Mouse (Mus musculus) forebrain, postnatal 0 days (tissue): ENCODE measurements around the gene Ankrd34a. TPM values are rescaled to one million over a fixed set of nuclear protein-coding genes. Genes with fewer than 3 reads are reported as not detected.
"Not testable (repeated sequence)": the region's sequence is repeated elsewhere in the genome, so short reads cannot be mapped to it uniquely, and the experiment has no call there.

Experiments
- ATAC-seq: fragments of 200-750 bp; cut with Nextera tagmentation; 2 replicates; pipeline ENCODE4 v1.8.0; 2017; ENCODE audit warnings: mild to moderate bottlenecking, moderate library complexity
- DNase-seq: peaks from one replicate; pipeline ENCODE4 v3.0.0-alpha.2; 2015
- H3K27ac ChIP-seq: fragments of 300-500 bp; sonication (generic); 2 replicates; pipeline ENCODE4 v1.5.1; 2014; ENCODE audit warnings: low read depth, mild to moderate bottlenecking, antibody characterized with exemption, low read length, moderate library complexity, mixed read lengths
- H3K27me3 ChIP-seq: fragments of 300-500 bp; sonication (generic); 2 replicates; pipeline ENCODE4 v1.6.1; 2014; ENCODE audit warnings: mild to moderate bottlenecking, low read length, mixed read lengths; ENCODE audit not compliant: insufficient read depth
- H3K36me3 ChIP-seq: fragments of 300-500 bp; sonication (generic); 2 replicates; pipeline ENCODE4 v1.6.1; 2014; ENCODE audit warnings: mild to moderate bottlenecking, moderate library complexity; ENCODE audit not compliant: insufficient read depth
- H3K4me1 ChIP-seq: fragments of 300-500 bp; sonication (generic); 2 replicates; pipeline ENCODE4 v1.6.1; 2014; ENCODE audit warnings: antibody characterized with exemption; ENCODE audit not compliant: insufficient read depth
- H3K4me2 ChIP-seq: fragments of 300-500 bp; sonication (generic); 2 replicates; pipeline ENCODE4 v1.6.1; 2014; ENCODE audit warnings: low read depth, mild to moderate bottlenecking, moderate library complexity
- H3K4me3 ChIP-seq: fragments of 300-500 bp; sonication (generic); 2 replicates; pipeline ENCODE4 v1.5.1; 2014; ENCODE audit warnings: low read depth, low read length, mixed read lengths
- H3K9ac ChIP-seq: fragments of 300-500 bp; sonication (generic); 2 replicates; pipeline ENCODE4 v1.6.1; 2014; ENCODE audit warnings: mild to moderate bottlenecking
- H3K9me3 ChIP-seq: fragments of 300-500 bp; sonication (generic); 2 replicates; pipeline ENCODE4 v1.6.1; 2016; ENCODE audit warnings: low read length
- CTCF ChIP-seq: sonication (generic); IDR thresholded peaks from 2 replicates; pipeline ENCODE4 v1.5.1; 2016; ENCODE audit warnings: antibody characterized with exemption, control low read depth, low read depth
- WGBS: fragments of 180-500 bp; shearing (Covaris S2); extraction: QIAGEN DNeasy Blood & Tissue Kit; methylation state at CpG from one replicate; pipeline ENCODE4 v1.1.7; 2014; 5-methylcytosine and 5-hydroxymethylcytosine counted together
- polyA plus RNA-seq: library from polyadenylated mRNA; unstranded; fragments of >200 nt; fragmentation: Nextera tagmentation; extraction: Ambion mirVana; gene quantifications from 2 replicates; pipeline ENCODE4 v1.2.1, GENCODE M21; 2015
- total RNA-seq: library from RNA; depleted of rRNA; stranded (reverse); fragments of >200 nt; gene quantifications from 2 replicates; pipeline ENCODE4 v1.2.3, GENCODE M21; 2014

The Ankrd34a gene
- total and polyA plus RNA-seq, 2 experiments from 2014 or later, result 19.2 to 19.3 TPM

GRCm38 (mm10) chr3:96600639-96601250 is 4.3 kb downstream of the Ankrd34a start, which contains the start of gene Lix1l:
Gene Lix1l, plus strand, starts transcription at chr3:96601149.
- no peak for TF ChIP-seq CTCF
- peak within 1 kb of the TSS; percentile 70 for H3K4me2 ChIP-seq
- H3K4me3 ChIP-seq, result peak within 1 kb of the TSS; percentile 81
- H3K9me3 ChIP-seq, result no peaks in the 10 kb centered on the region
- H3K27me3 ChIP-seq, result no peaks in the 10 kb centered on the region
- peaks cover 31% of the 10 kb centered on the region for H3K4me1 ChIP-seq
- peak within 1 kb of the TSS; percentile 92 for H3K27ac ChIP-seq
- peak; percentile 92 for ATAC-seq
- peaks cover 3% of the 10 kb centered on the region; the same call in 1 of the 2 replicates for H3K36me3 ChIP-seq
- WGBS, result under 1% methylated on average over 27 of the region's 27 CpGs
- H3K9ac ChIP-seq, result peak within 1 kb of the TSS; percentile 81
- DNase-seq, result peak; percentile 95

GRCm38 (mm10) chr3:96601251-96601787 is 4.9 kb downstream of the Ankrd34a start:
- WGBS, result 1% methylated on average over 28 of the region's 40 CpGs
- Histone ChIP-seq H3K27ac (peak overlapping the region; percentile 92), H3K27me3 (no peaks in the 10 kb centered on the region), H3K4me3 (peak overlapping the region; percentile 81), H3K4me2 (peak overlapping the region; percentile 70), H3K9me3 (no peaks in the 10 kb centered on the region), H3K9ac (peak overlapping the region; percentile 81), H3K4me1 (peaks cover 29% of the 10 kb centered on the region), H3K36me3 (peaks cover 3% of the 10 kb centered on the region; the same call in 1 of the 2 replicates)
- no peak for TF ChIP-seq CTCF
- ATAC-seq (peak; percentile 34), DNase-seq (peak; percentile 82)

- peaks cover 29% of the 10 kb centered on the region for H3K4me1 ChIP-seq
- TF ChIP-seq CTCF, result no peak
- peak overlapping the region; percentile 81 for H3K4me3 ChIP-seq
- H3K27me3 ChIP-seq, result no peaks in the 10 kb centered on the region
- peak overlapping the region; percentile 81 for H3K9ac ChIP-seq
- no peaks in the 10 kb centered on the region for H3K9me3 ChIP-seq
- DNase-seq (peak; percentile 55), ATAC-seq (no peak)
- H3K4me2 ChIP-seq, result peak overlapping the region; percentile 70
- WGBS, result 5% methylated on average over 10 of the region's 10 CpGs
- peak overlapping the region; percentile 92 for H3K27ac ChIP-seq
- peaks cover 3% of the 10 kb centered on the region; the same call in 1 of the 2 replicates for H3K36me3 ChIP-seq
These were observed 5.7 kb downstream of the Ankrd34a start for GRCm38 (mm10) chr3:96601941-96602703.

GRCm38 (mm10) chr3:96602704-96603084 is 6.3 kb downstream of the Ankrd34a start:
- Histone ChIP-seq H3K4me1 (peaks cover 28% of the 10 kb centered on the region), H3K4me3 (peak overlapping the region; percentile 81), H3K4me2 (peak overlapping the region; percentile 70), H3K9ac (peak overlapping the region; percentile 81), H3K27ac (peak overlapping the region; percentile 92; the same call in 1 of the 2 replicates), H3K36me3 (peaks cover 3% of the 10 kb centered on the region; the same call in 1 of the 2 replicates), H3K9me3 (no peaks in the 10 kb centered on the region), H3K27me3 (no peaks in the 10 kb centered on the region)
- no peak for ATAC-seq
- no peak for TF ChIP-seq CTCF
- DNase-seq, result no peak
- WGBS, result 28% methylated on average over 5 of the region's 5 CpGs

- no peaks in the 10 kb centered on the region for H3K9me3 ChIP-seq
- no peak for TF ChIP-seq CTCF
- no peak overlapping the region for H3K27ac ChIP-seq
- H3K27me3 ChIP-seq, result no peaks in the 10 kb centered on the region
- peak overlapping the region; percentile 81 for H3K4me3 ChIP-seq
- WGBS, result 26% methylated on average over 5 of the region's 5 CpGs
- H3K9ac ChIP-seq, result peak overlapping the region; percentile 81
- DNase-seq, result peak; percentile 42
- peaks cover 3% of the 10 kb centered on the region; the same call in 1 of the 2 replicates for H3K36me3 ChIP-seq
- H3K4me2 ChIP-seq, result peak overlapping the region; percentile 70
- H3K4me1 ChIP-seq, result peaks cover 23% of the 10 kb centered on the region
- ATAC-seq, result no peak
These were observed 6.9 kb downstream of the Ankrd34a start for GRCm38 (mm10) chr3:96603311-96603710.

- not testable (repeated sequence) for H3K36me3 ChIP-seq, DNase-seq, H3K9ac ChIP-seq, H3K4me3 ChIP-seq, H3K4me2 ChIP-seq, ATAC-seq, H3K9me3 ChIP-seq, H3K27ac ChIP-seq, H3K27me3 ChIP-seq
- 87% methylated on average over 4 of the region's 4 CpGs for WGBS
- peaks cover 16% of the 10 kb centered on the region for H3K4me1 ChIP-seq
These were observed 9.6 kb downstream of the Ankrd34a start for GRCm38 (mm10) chr3:96606007-96606406.

GRCm38 (mm10) chr3:96606618-96607017 is 10.2 kb downstream of the Ankrd34a start:
- no peak overlapping the region for H3K4me3 ChIP-seq
- no peak overlapping the region for H3K27ac ChIP-seq
- DNase-seq (no peak), ATAC-seq (no peak)
- no peak overlapping the region for H3K4me2 ChIP-seq
- H3K36me3 ChIP-seq, result peaks cover 3% of the 10 kb centered on the region; the same call in 1 of the 2 replicates
- WGBS, result 88% methylated on average over 4 of the region's 4 CpGs
- H3K27me3 ChIP-seq, result no peaks in the 10 kb centered on the region
- no peak overlapping the region for H3K9ac ChIP-seq
- H3K9me3 ChIP-seq, result no peaks in the 10 kb centered on the region
- TF ChIP-seq CTCF, result no peak
- H3K4me1 ChIP-seq, result peaks cover 16% of the 10 kb centered on the region
